Mouse (Mus musculus) mature B cell (primary cell): ENCODE measurements around the gene Exoc3l2.

Source experiments
- in situ Hi-C: fragments of 300-500 bp; cut with MboI; formaldehyde crosslinking; loops from 2 replicates; pipeline ENCODE4 v1.14.3; 2019

The Exoc3l2 gene

GRCm38 (mm10) chr7:19456628-19457027, 6.5 kb upstream of the Exoc3l2 start:
- in situ Hi-C loops, result no loop called here

GRCm38 (mm10) chr7:19457414-19458071, 5.6 kb upstream of the Exoc3l2 start:
- in situ Hi-C loops, result no loop called here

GRCm38 (mm10) chr7:19458072-19458486, 5.1 kb upstream of the Exoc3l2 start:
- in situ Hi-C loops, result no loop called here

GRCm38 (mm10) chr7:19458591-19459111, 4.5 kb upstream of the Exoc3l2 start, which contains the start of gene Mark4:
Gene Mark4, minus strand, starts transcription at chr7:19458821.
- in situ Hi-C loops, result no loop called here

GRCm38 (mm10) chr7:19459144-19459870, 3.8 kb upstream of the Exoc3l2 start:
- in situ Hi-C loops, result no loop called here

- in situ Hi-C loops, result no loop called here
Measured at GRCm38 (mm10) chr7:19460500-19460899, 2.6 kb upstream of the Exoc3l2 start.

GRCm38 (mm10) chr7:19461488-19461887, 1.6 kb upstream of the Exoc3l2 start:
- in situ Hi-C loops, result no loop called here

- in situ Hi-C loops, result no loop called here
Measured at GRCm38 (mm10) chr7:19462443-19462842, 688 bp upstream of the Exoc3l2 start.

- in situ Hi-C loops, result no loop called here
Measured at GRCm38 (mm10) chr7:19464367-19465307, 1.5 kb downstream of the Exoc3l2 start.

GRCm38 (mm10) chr7:19466602-19467145, 3.5 kb downstream of the Exoc3l2 start:
- in situ Hi-C loops, result no loop called here

- in situ Hi-C loops, result no loop called here
Measured at GRCm38 (mm10) chr7:19467638-19468037, 4.5 kb downstream of the Exoc3l2 start.

- in situ Hi-C loops, result no loop called here
Measured at GRCm38 (mm10) chr7:19468279-19468678, 5.1 kb downstream of the Exoc3l2 start.

- in situ Hi-C loops, result no loop called here
Measured at GRCm38 (mm10) chr7:19469404-19469803, 6.3 kb downstream of the Exoc3l2 start.

- in situ Hi-C loops, result no loop called here
Measured at GRCm38 (mm10) chr7:19470308-19470707, 7.2 kb downstream of the Exoc3l2 start.

- in situ Hi-C loops, result no loop called here
Measured at GRCm38 (mm10) chr7:19472403-19472802, 9.3 kb downstream of the Exoc3l2 start.

- in situ Hi-C loops, result no loop called here
Measured at GRCm38 (mm10) chr7:19473875-19474443, 10.8 kb downstream of the Exoc3l2 start.

GRCm38 (mm10) chr7:19477084-19477483, 14.0 kb downstream of the Exoc3l2 start:
- in situ Hi-C loops, result no loop called here

- in situ Hi-C loops, result no loop called here
Measured at GRCm38 (mm10) chr7:19477624-19478384, 14.7 kb downstream of the Exoc3l2 start.

- in situ Hi-C loops, result no loop called here
Measured at GRCm38 (mm10) chr7:19483281-19483680, 20.1 kb downstream of the Exoc3l2 start.

- in situ Hi-C loops, result no loop called here
Measured at GRCm38 (mm10) chr7:19485488-19485887, 22.4 kb downstream of the Exoc3l2 start.

GRCm38 (mm10) chr7:19486549-19486948, 23.4 kb downstream of the Exoc3l2 start:
- in situ Hi-C loops, result no loop called here
